Mouse (Mus musculus): ENCODE results near the gene Tbc1d1. TPM values are rescaled to one million over a fixed set of nuclear protein-coding genes. Genes with fewer than 3 reads are reported as not detected.
A peak's percentile ranks its signal among the peaks of the same experiment; 100 is the strongest.

Tbc1d1 gene
- polyA plus RNA-seq (2017; shearing (Covaris generic)) = 10 to 100 TPM; 37.0 to 38.7 TPM

GRCm38 (mm10) chr5:64155861-64156550 lies at the start of gene Tbc1d1:
Gene Tbc1d1, plus strand, starts transcription at chr5:64156305.
- no peak for ATAC-seq

GRCm38 (mm10) chr5:64107596-64108289 lies 48.4 kb upstream of the Tbc1d1 start:
- no peak for ATAC-seq

GRCm38 (mm10) chr5:64109217-64109616 lies 46.9 kb upstream of the Tbc1d1 start:
- peak; percentile 20 for ATAC-seq

DNA sequence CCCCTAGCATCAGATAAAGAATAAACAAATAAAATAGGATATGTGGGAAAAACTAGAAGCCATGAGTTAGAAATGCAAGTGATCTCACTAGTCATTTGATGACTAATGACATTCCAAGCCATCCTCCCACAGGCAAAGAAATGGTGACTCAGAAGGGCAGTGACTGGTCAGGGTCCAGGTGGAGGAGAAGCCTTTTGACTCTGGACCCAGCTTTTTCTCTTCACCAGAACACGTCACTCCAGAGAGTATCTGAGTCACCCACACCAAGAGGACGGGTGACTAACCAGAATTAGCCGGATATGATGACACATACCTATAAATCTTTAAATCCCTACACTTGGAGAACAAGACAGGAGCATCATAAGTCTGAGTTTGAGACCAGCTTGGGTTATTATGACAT lies 43.7 kb upstream of the Tbc1d1 start:
- no peak for ATAC-seq

DNA sequence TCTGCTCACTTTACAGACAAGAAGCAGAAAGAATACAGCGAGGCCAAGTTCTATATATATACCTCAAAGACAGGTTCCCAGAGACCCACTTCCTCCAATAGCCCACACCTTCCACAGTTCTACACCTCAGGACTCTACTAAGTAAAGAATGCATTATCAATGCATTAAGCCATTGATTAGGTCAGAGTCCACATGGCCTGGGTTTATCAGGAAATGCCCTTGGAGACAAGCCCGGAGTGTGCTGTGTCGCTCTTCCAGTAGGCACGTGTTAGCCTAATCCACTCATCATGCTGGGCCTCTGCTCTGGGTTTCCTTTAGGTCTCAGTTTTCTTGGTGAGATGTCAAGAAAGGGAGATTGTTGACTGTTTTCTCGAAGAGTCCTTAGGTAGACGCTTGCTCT lies 41.9 kb upstream of the Tbc1d1 start:
- no peak for ATAC-seq

GRCm38 (mm10) chr5:64117191-64117590 lies 38.9 kb upstream of the Tbc1d1 start:
- no peak for ATAC-seq

- ATAC-seq = no peak
These were observed 30.3 kb upstream of the Tbc1d1 start for GRCm38 (mm10) chr5:64125783-64126182.

- ATAC-seq = no peak
These were observed 24.6 kb upstream of the Tbc1d1 start for GRCm38 (mm10) chr5:64131550-64131949.

DNA sequence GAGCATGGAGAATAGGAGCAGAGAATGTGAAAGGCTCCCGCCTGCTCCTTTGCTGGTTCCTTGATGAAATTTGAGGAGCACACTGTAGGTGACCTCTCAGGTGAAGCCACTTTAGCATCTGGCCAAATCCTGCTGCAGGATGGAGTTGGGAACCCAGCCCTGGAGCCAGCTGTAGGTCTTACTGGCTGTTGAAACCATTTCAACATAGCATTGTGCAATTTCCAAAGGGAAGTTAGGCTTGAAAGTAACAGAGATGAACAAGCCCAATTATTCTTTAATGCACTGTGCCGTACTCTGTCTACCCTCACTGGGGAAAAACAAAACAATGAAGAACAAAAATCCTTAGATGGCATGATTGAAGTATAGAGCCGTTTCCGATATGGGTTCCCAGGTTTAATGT lies 22.2 kb upstream of the Tbc1d1 start:
- ATAC-seq = no peak

DNA sequence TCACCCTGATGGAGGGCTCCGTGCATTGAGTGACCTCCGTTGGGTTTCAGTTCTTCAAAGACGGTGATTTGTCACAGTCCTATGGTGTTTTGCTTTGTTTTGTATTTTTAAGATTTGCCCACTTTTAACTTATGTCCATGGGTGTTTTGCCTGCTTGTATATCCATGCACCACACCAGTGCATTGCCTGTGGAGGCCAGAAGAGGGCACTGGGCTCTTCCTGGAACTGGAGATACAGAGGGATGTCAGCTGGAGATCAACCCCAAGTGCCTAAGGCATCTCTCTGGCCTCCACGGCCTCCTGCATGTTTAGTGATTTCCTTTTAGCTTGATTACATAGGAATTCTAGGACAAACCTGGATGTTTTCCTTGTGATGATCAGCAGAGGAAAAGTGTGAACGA lies 19.8 kb upstream of the Tbc1d1 start:
- no peak for ATAC-seq

- ATAC-seq = no peak
These were observed 15.9 kb upstream of the Tbc1d1 start for GRCm38 (mm10) chr5:64140202-64140601.

GRCm38 (mm10) chr5:64144315-64144714 lies 11.8 kb upstream of the Tbc1d1 start:
- ATAC-seq = no peak

- ATAC-seq = no peak
These were observed 9.6 kb upstream of the Tbc1d1 start for GRCm38 (mm10) chr5:64146384-64147005.

GRCm38 (mm10) chr5:64149184-64150127 lies 6.6 kb upstream of the Tbc1d1 start:
- ATAC-seq = peak; percentile 86

DNA sequence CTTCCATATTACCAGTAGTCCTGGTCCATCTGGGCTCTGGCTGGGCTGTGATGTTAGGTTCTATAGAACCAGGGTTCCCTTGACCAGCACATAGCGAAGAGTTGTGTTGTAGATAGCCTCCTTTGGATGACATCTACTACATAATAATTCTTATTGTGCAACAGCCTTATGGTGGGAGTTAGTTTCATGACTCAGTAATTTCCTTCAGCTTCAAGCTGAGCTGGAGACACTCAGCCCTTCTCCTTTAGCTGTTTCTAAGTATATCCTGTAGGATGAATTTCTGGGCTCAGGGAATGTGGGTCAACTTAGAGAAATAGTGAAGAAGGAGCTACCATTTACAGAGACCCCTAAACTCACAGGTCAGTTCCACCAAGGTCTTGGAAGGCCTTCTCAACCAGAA lies 2.8 kb upstream of the Tbc1d1 start:
- ATAC-seq = no peak

DNA sequence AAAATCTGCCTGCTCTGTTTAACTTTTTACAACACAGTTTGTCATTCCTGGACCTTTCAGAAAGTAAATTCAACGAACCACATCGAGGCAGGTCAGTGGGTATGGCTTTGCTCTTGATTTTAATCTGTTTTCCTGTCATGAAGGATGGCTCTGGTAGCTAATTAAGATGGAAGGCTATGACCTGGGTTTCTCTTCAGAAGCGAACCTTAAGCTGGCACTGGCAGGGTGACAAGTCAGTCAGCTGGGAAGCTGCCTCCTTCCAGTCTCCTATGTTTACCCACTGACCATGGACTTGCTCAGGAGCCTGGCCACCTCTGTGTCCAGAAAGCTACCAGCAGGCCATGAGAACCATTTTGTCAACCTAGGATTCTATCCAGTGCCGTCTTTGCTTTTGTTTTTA lies 474 bp downstream of the Tbc1d1 start:
- no peak for ATAC-seq

DNA sequence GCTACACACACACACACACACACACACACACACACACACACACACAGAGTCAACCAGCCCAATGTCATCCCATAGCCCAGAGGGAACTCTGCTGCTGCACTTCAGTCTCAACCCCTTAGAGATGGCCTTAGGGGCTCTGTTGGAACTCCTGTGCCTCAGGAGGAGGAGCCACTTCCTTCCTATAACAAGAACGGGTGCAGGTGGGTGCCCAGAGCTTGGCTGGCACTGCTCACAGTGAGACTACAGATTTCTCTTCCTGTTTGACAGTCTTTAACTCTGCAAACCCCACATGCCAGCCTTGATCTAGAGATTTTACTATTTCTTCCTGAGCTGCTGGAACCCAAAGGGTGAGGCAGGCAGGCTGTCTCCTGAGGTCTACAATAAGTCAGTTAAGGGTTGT lies 1.8 kb downstream of the Tbc1d1 start:
- ATAC-seq = peak; percentile 11

DNA sequence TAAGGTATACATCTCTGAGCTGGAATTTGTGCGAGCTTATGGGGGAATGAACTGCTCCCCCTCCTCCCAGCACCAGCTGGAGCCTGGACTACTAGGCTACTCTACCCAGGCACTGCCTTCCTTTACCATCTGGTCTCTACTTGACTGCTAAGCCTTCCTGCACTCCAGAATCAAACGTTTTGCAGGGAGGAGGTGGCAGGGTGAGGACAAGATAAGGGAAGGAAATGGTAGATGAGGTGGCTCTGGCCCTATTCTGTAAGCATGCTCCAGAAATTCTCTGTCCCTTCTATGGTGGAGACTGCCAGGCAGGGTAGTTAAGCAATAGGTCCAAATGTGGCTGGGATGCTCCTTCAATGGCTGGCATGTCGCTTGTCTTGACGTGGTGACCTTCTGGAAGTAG lies 2.4 kb downstream of the Tbc1d1 start:
- ATAC-seq = no peak

GRCm38 (mm10) chr5:64159065-64159780 lies 3.1 kb downstream of the Tbc1d1 start:
- no peak for ATAC-seq

DNA sequence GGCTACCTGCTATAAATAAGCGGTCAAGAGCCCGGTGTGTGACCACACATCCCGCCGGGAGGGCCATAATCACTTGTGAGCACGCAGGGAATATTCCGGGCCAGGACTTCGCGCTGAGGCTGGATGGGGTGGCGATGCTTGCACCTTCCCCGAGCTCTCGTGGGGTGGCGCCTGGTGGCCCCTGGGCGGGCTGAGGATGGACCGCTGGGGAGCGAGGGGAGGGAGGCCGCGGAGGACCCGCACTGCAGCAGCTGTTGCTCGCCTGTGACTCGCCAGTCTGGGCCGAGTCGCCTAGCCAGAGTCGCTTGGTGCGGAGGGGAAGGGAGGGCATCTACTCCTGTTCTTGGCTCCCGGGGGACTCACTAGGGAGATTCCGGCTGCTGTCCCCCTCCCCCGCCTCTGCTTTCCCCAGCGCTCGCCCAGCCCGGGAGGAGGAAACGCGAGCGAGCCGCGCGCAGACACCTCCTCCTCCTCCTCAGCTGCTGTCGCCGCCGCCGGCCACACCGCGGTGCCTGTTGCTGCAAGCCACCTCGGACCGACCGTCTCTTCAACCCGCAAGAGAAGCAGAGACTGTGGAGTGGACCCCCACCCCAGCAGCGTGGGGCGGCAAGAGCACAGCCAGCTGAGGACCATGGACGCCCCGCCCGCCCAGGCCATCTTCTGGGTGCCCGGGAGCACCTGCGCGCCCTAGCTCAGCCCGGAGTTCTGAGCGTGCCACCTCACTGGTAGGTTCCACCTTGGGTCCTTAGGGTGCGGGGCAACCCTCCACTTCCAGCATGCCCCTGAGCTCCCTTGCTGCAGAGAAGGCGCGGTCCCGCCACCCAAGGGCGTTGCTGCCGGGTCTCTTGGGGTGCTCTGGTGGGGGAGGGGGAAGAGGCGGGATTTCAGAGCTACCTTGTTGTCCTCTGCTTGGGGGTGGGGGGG lies 3.9 kb downstream of the Tbc1d1 start:
- peak; percentile 44 for ATAC-seq

Data from CD4-positive, CD25-positive, alpha-beta regulatory T cell, adult 4 months (primary cell).